Mouse (Mus musculus) lung, postnatal 0 days (tissue): ENCODE data around the gene Gm14408. TPM values are rescaled to one million over a fixed set of nuclear protein-coding genes. Genes with fewer than 3 reads are reported as not detected.
"Not testable (repeated sequence)": the region's sequence is repeated elsewhere in the genome, so short reads cannot be mapped to it uniquely, and the experiment has no call there.

Experiments
- ATAC-seq: fragments of 200-750 bp; cut with Nextera tagmentation; 2 replicates; pipeline ENCODE4 v1.8.0; 2017; ENCODE audit warnings: moderate library complexity
- DNase-seq: peaks from one replicate; pipeline ENCODE4 v3.0.0-alpha.2; 2016; ENCODE audit warnings: low spot score
- H3K27ac ChIP-seq: fragments of 300-500 bp; sonication (generic); 2 replicates; pipeline ENCODE4 v1.5.1; 2014; ENCODE audit warnings: antibody characterized with exemption, mild to moderate bottlenecking, low read length, mixed read lengths
- H3K27me3 ChIP-seq: fragments of 300-500 bp; sonication (generic); replicated peaks from 2 replicates; pipeline ENCODE4 v1.6.1; 2014; ENCODE audit warnings: low read length, mixed read lengths; ENCODE audit not compliant: insufficient read depth
- H3K36me3 ChIP-seq: fragments of 300-500 bp; sonication (generic); 2 replicates; pipeline ENCODE4 v1.6.1; 2014; ENCODE audit warnings: low read length, mixed read lengths; ENCODE audit not compliant: insufficient read depth
- H3K4me1 ChIP-seq: fragments of 300-500 bp; sonication (generic); 2 replicates; pipeline ENCODE4 v1.6.1; 2014; ENCODE audit warnings: antibody characterized with exemption, low read depth, low read length, mixed read lengths; ENCODE audit not compliant: insufficient read depth
- H3K4me2 ChIP-seq: fragments of 300-500 bp; sonication (generic); replicated peaks from 2 replicates; pipeline ENCODE4 v1.6.1; 2014; ENCODE audit warnings: low read depth, mild to moderate bottlenecking, low read length, moderate library complexity, mixed read lengths
- H3K4me3 ChIP-seq: fragments of 300-500 bp; sonication (generic); 2 replicates; pipeline ENCODE4 v1.5.1; 2014; ENCODE audit warnings: low read depth, low read length
- H3K9ac ChIP-seq: fragments of 300-500 bp; sonication (generic); replicated peaks from 2 replicates; pipeline ENCODE4 v1.6.1; 2014; ENCODE audit warnings: low read depth, mild to moderate bottlenecking
- H3K9me3 ChIP-seq: fragments of 300-500 bp; sonication (generic); 2 replicates; pipeline ENCODE4 v1.6.1; 2016; ENCODE audit warnings: low read length, mixed read lengths
- WGBS: fragments of 180-500 bp; shearing (Covaris S2); extraction: QIAGEN DNeasy Blood & Tissue Kit; methylation state at CpG from one replicate; pipeline ENCODE4 v1.1.7; 2014; 5-methylcytosine and 5-hydroxymethylcytosine counted together
- polyA plus RNA-seq: library from polyadenylated mRNA; unstranded; fragments of >200 nt; fragmentation: Nextera tagmentation; extraction: Ambion mirVana; gene quantifications from 2 replicates; pipeline ENCODE4 v1.2.1, GENCODE M21; 2015

Gm14408 gene
- not detected in 2 replicates for polyA plus RNA-seq

DNA sequence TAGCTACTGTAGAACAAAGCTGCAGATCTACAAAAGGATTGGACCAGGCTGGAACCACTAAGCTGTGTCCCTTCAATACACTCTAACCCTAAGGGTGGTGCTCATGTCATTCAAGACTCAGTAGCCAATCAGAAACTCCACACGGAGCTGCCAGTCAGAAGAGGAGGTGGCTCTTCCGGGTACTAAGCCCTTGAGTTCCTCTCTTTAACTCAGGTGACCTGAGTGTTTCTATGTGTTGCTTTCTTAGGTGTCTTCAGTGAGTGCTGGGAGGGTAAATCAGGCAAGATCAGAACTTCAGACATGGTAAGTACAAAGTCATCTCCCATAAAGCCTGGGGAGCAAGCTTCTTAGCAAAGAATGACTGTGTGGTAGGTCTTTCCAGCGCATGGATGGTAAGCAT lies at the start of gene Gm14408:
TSS of gene Gm14408 (plus strand) at position 301 of the 400 bp plus-strand sequence.
- not testable (repeated sequence) for H3K27me3 ChIP-seq, ATAC-seq, H3K36me3 ChIP-seq, H3K4me3 ChIP-seq, DNase-seq, H3K9me3 ChIP-seq, H3K4me1 ChIP-seq, H3K9ac ChIP-seq, H3K4me2 ChIP-seq, H3K27ac ChIP-seq
- WGBS, result 80% methylated on average over 1 of the region's 3 CpGs

DNA sequence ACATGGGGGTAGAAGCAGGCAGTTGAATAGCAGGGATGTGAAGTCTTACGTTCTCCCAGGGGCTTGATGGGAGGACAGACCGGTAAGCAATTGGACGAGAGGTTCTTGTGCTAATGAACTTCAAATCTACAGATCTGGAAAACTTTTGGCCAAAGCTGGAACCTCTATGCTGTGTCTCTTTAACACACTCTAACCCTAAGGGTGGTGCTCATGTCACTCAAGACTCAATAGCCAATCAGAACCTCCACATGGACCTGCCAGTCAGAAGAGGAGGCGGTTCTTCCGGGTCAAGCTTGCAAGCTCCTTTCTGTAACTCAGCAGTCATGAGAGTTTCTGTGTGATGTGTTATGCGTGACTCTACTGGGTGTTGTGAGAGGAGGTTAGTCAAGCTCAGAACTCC lies 32.6 kb upstream of the Gm14408 start, which contains the start of gene Gm14295:
TSS of gene Gm14295 (plus strand) at position 301 of the 400 bp plus-strand sequence.
- Histone ChIP-seq H3K4me3 (peak within 1 kb of the TSS; percentile 27), H3K4me2 (peak within 1 kb of the TSS; percentile 40; the same call in 1 of the 2 replicates)
- not testable (repeated sequence) for H3K27ac ChIP-seq, ATAC-seq, H3K27me3 ChIP-seq, H3K36me3 ChIP-seq, DNase-seq, H3K9ac ChIP-seq, H3K9me3 ChIP-seq, H3K4me1 ChIP-seq
- no CpG with 5 or more reads among the region's 6 CpGs for WGBS

DNA sequence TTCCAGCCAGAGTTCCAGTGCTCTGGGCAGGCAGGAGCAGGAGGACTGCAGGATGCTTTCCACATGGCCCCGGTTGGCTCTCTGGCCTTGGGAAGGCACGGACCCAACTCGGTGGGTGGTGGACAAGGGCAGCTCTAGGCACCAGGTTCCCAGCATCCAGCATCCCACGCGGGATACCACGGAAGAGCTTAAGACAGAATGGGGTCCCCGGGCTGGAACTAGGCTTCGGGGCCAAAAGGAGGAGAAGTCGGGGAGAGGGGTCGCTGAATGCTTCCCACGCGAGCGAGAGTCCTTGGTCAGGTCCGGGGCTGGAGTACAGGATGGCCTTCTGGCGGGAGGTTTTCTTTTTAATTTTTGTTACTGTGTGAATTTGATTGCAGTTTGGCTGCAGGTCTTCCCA lies 32.2 kb upstream of the Gm14408 start:
- not testable (repeated sequence) for H3K27me3 ChIP-seq, H3K4me1 ChIP-seq, DNase-seq, ATAC-seq, H3K9me3 ChIP-seq, H3K36me3 ChIP-seq, H3K27ac ChIP-seq, H3K9ac ChIP-seq
- peak overlapping the region; percentile 27 for H3K4me3 ChIP-seq
- H3K4me2 ChIP-seq, result peak overlapping the region; percentile 40; the same call in 1 of the 2 replicates
- WGBS, result 15% methylated on average over 11 of the region's 15 CpGs

Other genes starting within 250 kb of the Gm14408 start
- gene Gm14308, start 194.8 kb upstream of the Gm14408 start, polyA plus RNA-seq, result 5.9 and 10.8 TPM in 2 replicates
- 4.0 and 4.5 TPM in 2 replicates for gene Zfp973, start 160.6 kb upstream of the Gm14408 start, polyA plus RNA-seq
- 18.7 and 21.5 TPM in 2 replicates for gene Gm14305, start 122.8 kb upstream of the Gm14408 start, polyA plus RNA-seq
- 9.0 and 11.7 TPM in 2 replicates for gene Gm14295, start 32.5 kb upstream of the Gm14408 start, polyA plus RNA-seq
- 6.1 and 6.5 TPM in 2 replicates for gene Gm14296, start 96.7 kb downstream of the Gm14408 start, polyA plus RNA-seq
- 7.8 and 8.6 TPM in 2 replicates for gene Gm14419, start 169.8 kb downstream of the Gm14408 start, polyA plus RNA-seq
- not detected in 2 replicates for gene Gm14401, start 243.2 kb downstream of the Gm14408 start, polyA plus RNA-seq